Mouse (Mus musculus): ENCODE measurements around the gene Ndrg3. TPM values are rescaled to one million over a fixed set of nuclear protein-coding genes. Genes with fewer than 3 reads are reported as not detected.

The Ndrg3 gene
- polyA plus RNA-seq, 1 experiment from 2014 or later: 44.6 TPM

Other genes starting within 250 kb of the Ndrg3 start
- gene Myl9, start 216.6 kb downstream of the Ndrg3 start, polyA plus RNA-seq (2015; fragmentation: Nextera tagmentation; extraction: Ambion mirVana): 371 and 400 TPM in 2 replicates
- gene Tgif2, start 152.0 kb downstream of the Ndrg3 start, polyA plus RNA-seq (2015; fragmentation: Nextera tagmentation; extraction: Ambion mirVana): 43.9 and 47.7 TPM in 2 replicates
- gene 4930518I15Rik, start 134.1 kb downstream of the Ndrg3 start, polyA plus RNA-seq (2015; fragmentation: Nextera tagmentation; extraction: Ambion mirVana): 7.6 and 9.2 TPM in 2 replicates
- 164 and 170 TPM in 2 replicates for gene Rab5if, start 128.9 kb downstream of the Ndrg3 start, polyA plus RNA-seq (2015; fragmentation: Nextera tagmentation; extraction: Ambion mirVana)
- gene Sla2, start 104.9 kb downstream of the Ndrg3 start, polyA plus RNA-seq (2015; fragmentation: Nextera tagmentation; extraction: Ambion mirVana): 0.63 and 2.0 TPM in 2 replicates
- gene Dsn1, start 15.1 kb upstream of the Ndrg3 start, polyA plus RNA-seq (2015; fragmentation: Nextera tagmentation; extraction: Ambion mirVana): 38.8 and 40.0 TPM in 2 replicates
- gene Soga1, start 87.2 kb upstream of the Ndrg3 start, polyA plus RNA-seq (2015; fragmentation: Nextera tagmentation; extraction: Ambion mirVana): 4.0 and 4.1 TPM in 2 replicates
- not detected in 2 replicates for gene Tldc2, start 95.0 kb upstream of the Ndrg3 start, polyA plus RNA-seq (2015; fragmentation: Nextera tagmentation; extraction: Ambion mirVana)
- gene Samhd1, start 143.2 kb upstream of the Ndrg3 start, polyA plus RNA-seq (2015; fragmentation: Nextera tagmentation; extraction: Ambion mirVana): 30.2 and 32.4 TPM in 2 replicates
- 26.9 and 30.4 TPM in 2 replicates for gene Rbl1, start 212.5 kb upstream of the Ndrg3 start, polyA plus RNA-seq (2015; fragmentation: Nextera tagmentation; extraction: Ambion mirVana)

Measured in lung, embryonic 16.5 days (tissue).